Mouse (Mus musculus) embryonic facial prominence, embryonic 10.5 days (tissue): ENCODE measurements around the gene Nr5a1. TPM values are rescaled to one million over a fixed set of nuclear protein-coding genes. Genes with fewer than 3 reads are reported as not detected.

Source experiments
- DNase-seq: peaks from one replicate; pipeline ENCODE4 v3.0.0-alpha.2; 2017; ENCODE audit warnings: low spot score
- H3K27ac ChIP-seq: fragments of 300-500 bp; sonication (generic); replicated peaks from 2 replicates; pipeline ENCODE4 v1.5.1; 2016; ENCODE audit warnings: mild to moderate bottlenecking
- H3K27me3 ChIP-seq: fragments of 300-500 bp; sonication (generic); replicated peaks from 2 replicates; pipeline ENCODE4 v1.6.1; 2016; ENCODE audit warnings: low read depth, mild to moderate bottlenecking; ENCODE audit not compliant: poor library complexity, severe bottlenecking
- H3K36me3 ChIP-seq: fragments of 300-500 bp; sonication (generic); replicated peaks from 2 replicates; pipeline ENCODE4 v1.6.1; 2016; ENCODE audit warnings: mild to moderate bottlenecking, moderate library complexity
- H3K4me1 ChIP-seq: fragments of 300-500 bp; sonication (generic); 2 replicates; pipeline ENCODE4 v1.6.1; 2016
- H3K4me3 ChIP-seq: fragments of 300-500 bp; sonication (generic); 2 replicates; pipeline ENCODE4 v1.5.1; 2016; ENCODE audit warnings: mild to moderate bottlenecking, moderate library complexity
- H3K9me3 ChIP-seq: fragments of 300-500 bp; sonication (generic); 2 replicates; pipeline ENCODE4 v1.6.1; 2016; ENCODE audit warnings: mild to moderate bottlenecking
- WGBS: fragments of 180-500 bp; shearing (Covaris S2); methylation state at CpG from one replicate; pipeline ENCODE4 v1.1.7; 2016; 5-methylcytosine and 5-hydroxymethylcytosine counted together
- polyA plus RNA-seq: library from polyadenylated mRNA; unstranded; fragments of >200 nt; fragmentation: Nextera tagmentation; extraction: Ambion mirVana; gene quantifications from 2 replicates; pipeline ENCODE4 v1.2.1, GENCODE M21; 2016

The Nr5a1 gene
- 0.34 and 0.97 TPM in 2 replicates for polyA plus RNA-seq

DNA sequence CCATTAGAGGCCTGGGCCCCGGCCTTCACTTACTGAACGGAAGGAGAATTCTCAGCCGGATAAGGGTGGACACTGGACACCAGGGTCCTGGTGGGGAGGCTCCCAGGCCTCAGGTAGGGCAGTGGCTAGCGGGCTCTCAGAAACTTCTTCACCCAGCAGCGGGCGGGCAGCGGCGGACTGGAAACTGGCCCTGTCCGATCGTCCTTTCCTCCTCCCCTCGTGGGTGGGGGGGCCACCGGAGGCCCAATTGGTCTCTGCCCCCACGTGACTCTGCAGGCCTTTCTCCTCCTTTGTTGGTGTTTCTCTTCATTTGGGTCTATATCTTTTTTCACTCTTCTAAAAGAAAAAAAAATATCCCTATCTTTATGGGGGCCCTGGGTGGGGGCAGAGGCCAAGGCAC, at the start of gene Nr5a1:
Nr5a1 (minus strand) TSS at position 219 of the 400 bp plus-strand sequence.
- no peaks in the 10 kb centered on the region for H3K36me3 ChIP-seq
- WGBS, result 91% methylated on average over 13 of the region's 13 CpGs
- peaks cover 34% of the 10 kb centered on the region for H3K4me1 ChIP-seq
- no peak within 1 kb of the TSS for H3K27ac ChIP-seq
- peaks cover 80% of the 10 kb centered on the region for H3K27me3 ChIP-seq
- no peak for DNase-seq
- H3K4me3 ChIP-seq, result no peak within 1 kb of the TSS
- no peaks in the 10 kb centered on the region for H3K9me3 ChIP-seq

DNA sequence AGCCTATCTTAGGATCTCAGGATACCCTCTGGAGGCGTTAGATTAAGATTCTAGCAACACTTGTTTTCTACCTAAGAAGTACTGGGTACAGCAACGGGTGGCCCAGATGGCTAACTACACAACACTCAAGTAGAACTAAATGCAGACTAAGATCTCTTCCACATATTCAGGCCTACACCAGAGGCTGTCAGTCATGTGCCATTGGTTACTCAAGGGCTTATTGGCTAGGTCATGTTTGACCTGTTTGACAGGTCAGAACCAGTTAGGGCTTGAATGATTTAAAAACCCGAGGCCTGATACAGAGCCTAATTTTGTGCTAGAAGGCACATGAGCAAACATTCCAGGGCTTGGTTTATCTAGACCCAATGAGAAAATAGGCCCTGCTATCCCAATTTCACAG, 25.5 kb upstream of the Nr5a1 start:
- peaks cover 6% of the 10 kb centered on the region; the same call in 1 of the 2 replicates for H3K4me1 ChIP-seq
- H3K4me3 ChIP-seq, result no peak overlapping the region
- peaks cover 12% of the 10 kb centered on the region; the same call in 1 of the 2 replicates for H3K36me3 ChIP-seq
- no peaks in the 10 kb centered on the region for H3K9me3 ChIP-seq
- no peaks in the 10 kb centered on the region for H3K27me3 ChIP-seq
- WGBS, result 77% methylated on average over 3 of the region's 3 CpGs
- DNase-seq, result no peak
- H3K27ac ChIP-seq, result no peak overlapping the region

DNA sequence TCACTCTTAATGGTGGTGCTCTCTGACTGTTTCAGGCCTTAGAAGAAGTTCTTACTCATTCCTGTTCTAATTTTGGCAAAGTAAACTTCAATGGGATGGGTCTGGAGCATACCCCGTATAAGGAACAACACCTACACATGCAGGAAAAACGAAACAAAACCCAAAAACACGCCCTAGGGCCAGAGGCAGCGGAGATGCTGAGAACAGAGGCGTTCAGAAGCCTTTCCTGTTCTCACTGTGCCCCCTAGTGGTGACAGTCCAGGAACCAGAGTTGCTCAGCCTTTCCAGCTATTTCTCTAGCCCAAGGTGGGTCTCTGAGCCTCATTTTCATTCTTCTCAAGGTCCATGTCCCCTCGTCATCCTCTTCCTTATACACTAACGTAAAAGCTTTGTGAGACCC, 25.1 kb upstream of the Nr5a1 start:
- H3K36me3 ChIP-seq, result peaks cover 12% of the 10 kb centered on the region; the same call in 1 of the 2 replicates
- WGBS, result 26% methylated on average over 7 of the region's 7 CpGs
- peaks cover 6% of the 10 kb centered on the region; the same call in 1 of the 2 replicates for H3K4me1 ChIP-seq
- H3K9me3 ChIP-seq, result no peaks in the 10 kb centered on the region
- no peak overlapping the region for H3K4me3 ChIP-seq
- H3K27ac ChIP-seq, result no peak overlapping the region
- peak; percentile 81 for DNase-seq
- H3K27me3 ChIP-seq, result no peaks in the 10 kb centered on the region

DNA sequence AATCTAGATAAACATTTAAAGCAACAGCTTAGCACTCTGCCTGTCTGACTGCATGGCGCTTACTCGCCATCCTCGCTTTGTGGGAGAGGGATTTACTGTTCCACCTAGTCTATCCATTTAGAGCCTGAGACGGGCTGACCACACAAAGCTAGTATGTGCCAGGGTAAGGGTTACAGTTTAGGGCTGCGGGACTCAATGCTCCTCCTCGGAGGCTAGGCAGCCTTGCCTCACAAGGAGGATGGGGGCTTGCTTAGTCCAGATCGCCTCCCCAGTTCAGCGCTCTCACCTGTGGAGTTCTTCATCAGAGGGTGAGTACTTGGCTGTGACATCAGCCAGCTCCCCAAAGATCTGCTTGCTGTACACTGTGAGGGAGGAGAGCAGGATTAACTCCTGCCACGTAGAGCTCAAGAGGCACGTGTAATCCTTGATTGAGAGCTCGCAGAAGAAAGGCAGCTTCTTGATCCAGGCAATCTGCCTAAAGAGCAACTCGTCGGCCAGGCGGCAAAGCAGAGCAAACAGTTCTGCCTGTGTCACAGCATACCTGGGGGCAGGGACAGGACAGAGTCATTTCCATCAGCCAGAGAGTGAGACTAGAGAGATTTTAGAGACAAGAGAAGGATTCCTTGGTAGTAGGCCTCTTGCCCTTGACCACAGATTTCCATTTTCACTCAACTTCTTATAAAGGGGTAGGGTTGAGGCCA, 24.4 kb upstream of the Nr5a1 start:
- H3K27ac ChIP-seq, result no peak overlapping the region
- peaks cover 6% of the 10 kb centered on the region; the same call in 1 of the 2 replicates for H3K4me1 ChIP-seq
- peaks cover 12% of the 10 kb centered on the region; the same call in 1 of the 2 replicates for H3K36me3 ChIP-seq
- no peaks in the 10 kb centered on the region for H3K27me3 ChIP-seq
- H3K4me3 ChIP-seq, result no peak overlapping the region
- DNase-seq, result no peak
- H3K9me3 ChIP-seq, result no peaks in the 10 kb centered on the region
- 86% methylated on average over 14 of the region's 14 CpGs for WGBS

DNA sequence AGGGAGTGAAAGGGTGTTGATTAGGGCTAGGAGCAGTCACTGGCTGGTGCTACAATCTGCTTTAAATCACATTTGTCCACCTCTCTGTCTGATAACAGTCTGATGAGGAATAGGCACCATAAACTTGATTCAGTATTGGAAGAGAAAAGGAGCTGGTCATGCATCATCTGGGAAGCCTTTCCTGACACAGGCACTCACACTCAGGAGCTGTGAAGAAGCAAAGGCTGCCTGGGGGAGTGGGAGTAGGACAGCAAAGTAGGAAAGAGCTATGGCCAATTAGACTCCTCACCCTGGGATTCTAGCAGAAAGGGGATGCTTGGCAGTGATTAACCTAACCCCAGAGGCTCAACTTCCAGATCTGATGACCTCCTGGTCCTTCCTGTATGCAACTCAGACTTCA, 21.4 kb upstream of the Nr5a1 start:
- Histone ChIP-seq H3K4me1 (peaks cover 6% of the 10 kb centered on the region; the same call in 1 of the 2 replicates), H3K4me3 (no peak overlapping the region), H3K36me3 (peaks cover 13% of the 10 kb centered on the region), H3K9me3 (no peaks in the 10 kb centered on the region), H3K27ac (no peak overlapping the region), H3K27me3 (no peaks in the 10 kb centered on the region)
- no peak for DNase-seq

DNA sequence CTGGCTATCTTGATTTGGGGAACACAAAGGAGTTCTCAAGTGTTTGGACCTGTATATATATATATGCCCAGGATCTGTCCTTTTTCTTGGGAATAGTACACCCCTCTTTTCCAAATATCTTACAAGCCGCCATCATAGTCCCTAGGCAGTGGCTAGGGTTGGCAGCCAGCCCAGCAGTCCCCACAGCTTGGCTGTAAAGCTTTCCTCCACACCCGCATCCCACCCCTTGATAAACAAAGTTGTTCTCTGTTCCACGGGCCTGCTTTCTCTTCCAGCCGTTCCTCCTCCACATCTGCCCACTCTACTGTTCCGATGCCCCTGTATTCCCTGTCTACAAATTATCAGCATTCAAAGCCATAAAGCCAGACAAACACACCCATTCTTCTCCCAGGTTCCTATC, 20.4 kb upstream of the Nr5a1 start:
- 83% methylated on average over 5 of the region's 5 CpGs for WGBS
- DNase-seq, result no peak
- Histone ChIP-seq H3K27ac (no peak overlapping the region), H3K4me1 (peaks cover 6% of the 10 kb centered on the region; the same call in 1 of the 2 replicates), H3K36me3 (peaks cover 19% of the 10 kb centered on the region), H3K4me3 (no peak overlapping the region), H3K9me3 (no peaks in the 10 kb centered on the region), H3K27me3 (no peaks in the 10 kb centered on the region)

DNA sequence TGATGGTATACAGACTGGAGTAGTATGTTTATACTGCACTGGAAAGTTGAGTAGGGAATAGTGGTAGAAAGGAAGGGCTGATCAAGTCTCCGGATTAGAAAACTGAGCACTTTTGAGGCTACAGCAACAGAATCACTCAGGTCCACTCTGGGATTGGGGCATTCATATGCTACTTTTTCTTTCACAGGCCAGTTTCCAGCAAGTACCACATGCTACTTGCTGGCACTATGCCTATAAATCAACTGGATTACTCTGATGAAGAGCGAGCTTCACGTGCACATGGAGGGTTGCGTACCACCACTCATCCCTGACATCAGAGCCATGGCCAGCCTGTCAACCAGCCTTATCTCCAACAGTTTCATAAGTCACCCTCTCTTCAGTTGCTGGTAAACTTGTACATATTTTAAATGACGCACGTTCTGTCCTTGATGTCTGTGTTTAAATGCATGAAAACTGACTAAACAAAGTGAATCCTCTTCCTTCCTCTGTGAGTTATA, 16.0 kb upstream of the Nr5a1 start:
- H3K4me1 ChIP-seq, result peaks cover 10% of the 10 kb centered on the region; the same call in 1 of the 2 replicates
- no peak for DNase-seq
- H3K27ac ChIP-seq, result no peak overlapping the region
- WGBS, result 96% methylated on average over 6 of the region's 6 CpGs
- peaks cover 21% of the 10 kb centered on the region for H3K36me3 ChIP-seq
- no peak overlapping the region for H3K4me3 ChIP-seq
- no peaks in the 10 kb centered on the region for H3K9me3 ChIP-seq
- H3K27me3 ChIP-seq, result no peaks in the 10 kb centered on the region

DNA sequence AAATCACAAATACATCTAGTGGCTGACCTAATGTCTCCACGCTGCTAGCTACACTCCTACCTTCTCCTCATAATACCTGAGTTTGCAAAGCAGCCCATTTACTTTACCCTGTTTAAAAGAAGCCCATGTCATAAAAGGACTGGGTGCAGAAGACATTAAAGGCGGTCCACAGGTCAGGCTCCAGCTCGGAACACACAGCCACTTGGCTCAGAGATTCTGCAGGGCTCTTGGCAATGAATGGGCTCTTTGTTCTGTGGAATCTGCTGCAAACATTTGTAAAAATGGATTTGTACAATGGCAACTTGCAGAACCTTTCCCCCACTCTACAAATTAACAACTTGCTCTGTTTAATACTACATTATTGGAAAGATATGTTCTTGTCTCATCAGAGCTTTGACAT, 11.1 kb upstream of the Nr5a1 start:
- peaks cover 22% of the 10 kb centered on the region for H3K4me1 ChIP-seq
- no peaks in the 10 kb centered on the region for H3K27me3 ChIP-seq
- peaks cover 14% of the 10 kb centered on the region for H3K36me3 ChIP-seq
- H3K27ac ChIP-seq, result no peak overlapping the region
- 39% methylated on average over 3 of the region's 3 CpGs for WGBS
- DNase-seq, result no peak
- H3K4me3 ChIP-seq, result no peak overlapping the region
- no peaks in the 10 kb centered on the region for H3K9me3 ChIP-seq

DNA sequence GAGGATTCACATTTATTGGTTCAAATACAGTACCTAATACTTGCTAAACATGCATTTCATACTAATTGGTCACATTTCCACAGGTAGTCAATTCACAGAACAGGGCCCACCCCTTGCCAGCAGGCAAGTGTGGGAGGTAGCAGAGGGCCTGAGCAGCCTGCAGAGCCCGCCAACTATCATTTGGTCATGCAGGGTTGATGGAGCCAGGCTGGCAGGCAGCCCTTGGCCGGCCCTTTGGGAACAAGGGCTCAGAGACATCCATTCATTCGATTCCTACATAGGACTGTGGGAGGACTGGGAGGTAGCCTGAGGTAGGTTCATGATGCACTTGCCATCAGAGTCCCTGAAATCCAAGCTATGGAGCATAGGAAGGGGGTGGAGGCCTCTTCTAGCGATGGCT, 9.0 kb upstream of the Nr5a1 start:
- no peak for DNase-seq
- Histone ChIP-seq H3K4me3 (no peak overlapping the region), H3K27ac (no peak overlapping the region), H3K36me3 (peaks cover 4% of the 10 kb centered on the region; the same call in 1 of the 2 replicates), H3K27me3 (peaks cover 5% of the 10 kb centered on the region; the same call in 1 of the 2 replicates), H3K9me3 (no peaks in the 10 kb centered on the region), H3K4me1 (peaks cover 41% of the 10 kb centered on the region)
- 84% methylated on average over 4 of the region's 4 CpGs for WGBS

DNA sequence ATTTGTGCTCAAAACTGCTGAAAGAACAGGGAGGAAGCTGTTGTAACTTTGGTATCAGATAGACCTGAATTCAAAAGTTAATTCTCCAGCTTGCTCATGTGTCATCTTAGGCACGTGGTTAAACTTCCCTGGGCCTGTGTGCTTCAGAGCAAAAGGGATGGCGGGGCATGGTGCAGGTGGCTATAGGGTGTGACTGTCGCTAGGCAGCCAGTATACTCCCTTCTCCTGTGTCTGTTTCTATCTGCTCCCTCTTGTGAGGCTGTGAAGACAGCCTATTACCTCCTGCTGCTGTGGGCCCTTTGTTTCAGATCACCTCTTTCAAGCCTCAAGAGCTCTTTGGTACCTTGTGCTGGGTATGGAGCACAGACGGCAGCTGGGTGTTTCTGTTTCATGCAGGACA, 7.7 kb upstream of the Nr5a1 start:
- no peak overlapping the region for H3K27ac ChIP-seq
- no peaks in the 10 kb centered on the region for H3K36me3 ChIP-seq
- H3K27me3 ChIP-seq, result peaks cover 13% of the 10 kb centered on the region; the same call in 1 of the 2 replicates
- WGBS, result 54% methylated on average over 4 of the region's 4 CpGs
- no peak overlapping the region for H3K4me3 ChIP-seq
- no peak for DNase-seq
- H3K9me3 ChIP-seq, result no peaks in the 10 kb centered on the region
- peaks cover 44% of the 10 kb centered on the region for H3K4me1 ChIP-seq

DNA sequence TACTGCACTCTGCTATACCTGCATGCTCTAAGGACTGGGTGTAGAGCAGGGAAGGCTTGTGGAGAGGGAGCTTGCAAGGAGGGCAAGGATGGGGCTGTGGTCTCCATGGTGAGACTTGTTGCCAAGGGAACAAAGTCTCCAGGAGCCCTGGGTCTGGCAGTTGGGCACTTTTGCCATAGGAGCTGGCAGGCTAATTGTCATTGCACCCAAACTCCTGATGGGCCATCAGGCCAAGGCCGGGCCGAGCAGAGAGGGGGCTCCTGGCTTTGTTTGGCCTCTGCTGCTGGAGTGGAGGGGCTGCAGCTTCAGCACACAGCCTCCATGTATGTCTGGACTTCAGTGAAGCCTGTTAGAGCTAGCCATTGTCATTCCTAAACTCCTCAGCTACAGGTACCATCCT, 6.3 kb upstream of the Nr5a1 start:
- peaks cover 37% of the 10 kb centered on the region for H3K4me1 ChIP-seq
- H3K9me3 ChIP-seq, result no peaks in the 10 kb centered on the region
- 0 out of 2 replicates have a peak overlapping the region, but pooled peaks have one; percentile 10 for H3K27ac ChIP-seq
- DNase-seq, result no peak
- no peak overlapping the region for H3K4me3 ChIP-seq
- WGBS, result 84% methylated on average over 2 of the region's 2 CpGs
- no peaks in the 10 kb centered on the region for H3K36me3 ChIP-seq
- peaks cover 20% of the 10 kb centered on the region; the same call in 1 of the 2 replicates for H3K27me3 ChIP-seq

DNA sequence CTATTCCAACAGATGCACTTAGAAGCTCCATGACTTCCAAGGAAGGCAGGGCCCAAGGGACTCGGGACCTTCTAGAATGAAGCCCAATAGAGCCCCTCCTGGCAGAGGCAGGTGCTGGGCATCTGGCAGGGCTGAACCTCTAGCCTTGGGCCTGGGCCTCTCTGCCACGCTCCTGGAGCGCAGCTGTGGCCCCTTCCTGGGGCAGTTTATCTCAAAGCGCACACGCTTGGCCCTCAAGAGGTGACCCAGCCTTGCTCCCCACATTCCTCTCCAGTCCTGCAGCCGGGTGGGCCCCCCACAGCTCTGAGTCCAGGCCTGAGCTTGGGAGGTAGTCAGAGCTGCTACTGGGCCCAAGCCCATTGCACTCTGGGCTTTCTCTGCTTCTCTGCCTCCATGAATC, 5.0 kb upstream of the Nr5a1 start:
- Histone ChIP-seq H3K4me1 (peaks cover 28% of the 10 kb centered on the region), H3K4me3 (no peak overlapping the region)
- WGBS, result 76% methylated on average over 6 of the region's 6 CpGs

DNA sequence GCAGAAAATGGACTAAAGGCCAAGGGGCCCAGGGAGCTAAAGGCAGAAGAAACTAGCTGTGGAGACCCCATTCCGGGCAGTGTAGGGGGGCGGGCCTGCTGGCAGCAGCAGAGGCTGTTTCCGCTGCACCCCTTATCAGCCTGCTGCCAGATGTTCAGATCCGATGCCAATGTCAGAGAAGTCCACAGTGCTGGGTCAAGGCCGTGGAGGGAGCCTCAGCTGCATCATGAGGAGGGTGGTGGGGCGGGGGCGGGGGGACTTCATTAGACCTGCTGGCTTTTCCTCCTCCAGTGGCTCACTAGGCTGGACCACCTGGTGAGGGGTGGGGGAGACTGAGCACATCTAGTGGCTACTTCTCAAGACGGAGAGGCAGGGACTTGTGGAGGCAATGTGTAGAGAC, 4.3 kb upstream of the Nr5a1 start:
- peaks cover 36% of the 10 kb centered on the region for H3K27me3 ChIP-seq
- no peak for DNase-seq
- no peaks in the 10 kb centered on the region for H3K36me3 ChIP-seq
- H3K27ac ChIP-seq, result no peak overlapping the region
- WGBS, result 73% methylated on average over 8 of the region's 8 CpGs
- H3K4me1 ChIP-seq, result peaks cover 25% of the 10 kb centered on the region
- no peaks in the 10 kb centered on the region for H3K9me3 ChIP-seq
- H3K4me3 ChIP-seq, result no peak overlapping the region

More for the DNA sequence above, 5.0 kb upstream of the Nr5a1 start:
- H3K27me3 ChIP-seq, result peaks cover 30% of the 10 kb centered on the region
- no peaks in the 10 kb centered on the region for H3K9me3 ChIP-seq
- H3K36me3 ChIP-seq, result no peaks in the 10 kb centered on the region
- no peak for DNase-seq
- H3K27ac ChIP-seq, result no peak overlapping the region
